Mouse (Mus musculus) brown adipose tissue, adult 24 weeks (tissue): ENCODE results near the gene Cnnm3. TPM values are rescaled to one million over a fixed set of nuclear protein-coding genes. Genes with fewer than 3 reads are reported as not detected.

Experiments
- polyA plus RNA-seq: library from polyadenylated mRNA; stranded (reverse); fragments of >200 nt; gene quantifications from 2 replicates; pipeline ENCODE4 v1.2.4, GENCODE M21; 2012; ENCODE audit not compliant: missing spikeins, insufficient read depth, insufficient read length

Cnnm3 gene
- polyA plus RNA-seq, 1 experiment, result 7.3 TPM

Other genes starting within 250 kb of the Cnnm3 start
- 2.0 and 2.5 TPM in 2 replicates for gene Neurl3, start 237.2 kb upstream of the Cnnm3 start, polyA plus RNA-seq
- gene Arid5a, start 204.1 kb upstream of the Cnnm3 start, polyA plus RNA-seq, result 1.3 and 4.0 TPM in 2 replicates
- 26.9 and 35.3 TPM in 2 replicates for gene Kansl3, start 142.7 kb upstream of the Cnnm3 start, polyA plus RNA-seq
- not detected in 2 replicates for gene Fer1l5, start 139.6 kb upstream of the Cnnm3 start, polyA plus RNA-seq
- gene Lman2l, start 66.6 kb upstream of the Cnnm3 start, polyA plus RNA-seq, result 25.6 and 26.7 TPM in 2 replicates
- 1.5 TPM in 2 replicates for gene Cnnm4, start 40.2 kb upstream of the Cnnm3 start, polyA plus RNA-seq
- gene Ankrd23, start 25.0 kb downstream of the Cnnm3 start, polyA plus RNA-seq, result 17.9 and 25.2 TPM in 2 replicates
- 4.1 and 7.8 TPM in 2 replicates for gene Gm42417, start 27.6 kb downstream of the Cnnm3 start, polyA plus RNA-seq
- gene Ankrd39, start 35.6 kb downstream of the Cnnm3 start, polyA plus RNA-seq, result 5.0 and 8.4 TPM in 2 replicates
- gene Sema4c, start 46.5 kb downstream of the Cnnm3 start, polyA plus RNA-seq, result 4.1 and 6.7 TPM in 2 replicates
- not detected in 2 replicates for gene Fam178b, start 171.3 kb downstream of the Cnnm3 start, polyA plus RNA-seq
- 5,769 and 6,142 TPM in 2 replicates for gene Cox5b, start 179.6 kb downstream of the Cnnm3 start, polyA plus RNA-seq
- gene 4933424G06Rik, start 198.3 kb downstream of the Cnnm3 start, polyA plus RNA-seq, result not detected in 2 replicates
- gene Actr1b, start 202.6 kb downstream of the Cnnm3 start, polyA plus RNA-seq, result 51.9 and 52.4 TPM in 2 replicates
- gene Zap70, start 249.9 kb downstream of the Cnnm3 start, polyA plus RNA-seq, result not detected in 2 replicates